Mouse (Mus musculus) hindbrain, embryonic 11.5 days (tissue): Measurements from ENCODE around the gene Tnfrsf23. TPM values are rescaled to one million over a fixed set of nuclear protein-coding genes. Genes with fewer than 3 reads are reported as not detected.

ENCODE experiments used
- ATAC-seq: fragments of 200-750 bp; cut with Nextera tagmentation; 2 replicates; pipeline ENCODE4 v1.8.0; 2017; ENCODE audit warnings: mild to moderate bottlenecking, moderate TSS enrichment, moderate library complexity; ENCODE audit not compliant: low FRiP score
- DNase-seq: peaks from one replicate; pipeline ENCODE4 v3.0.0-alpha.2; 2015; ENCODE audit warnings: low spot score
- H3K27ac ChIP-seq: fragments of 300-500 bp; sonication (generic); 2 replicates; pipeline ENCODE4 v1.5.1; 2014; ENCODE audit warnings: mild to moderate bottlenecking, low read depth, low read length
- H3K27me3 ChIP-seq: fragments of 300-500 bp; sonication (generic); 2 replicates; pipeline ENCODE4 v1.6.1; 2014; ENCODE audit warnings: mild to moderate bottlenecking, low read length, moderate library complexity, mixed read lengths; ENCODE audit not compliant: control insufficient read depth, insufficient read depth
- H3K36me3 ChIP-seq: fragments of 300-500 bp; sonication (generic); 2 replicates; pipeline ENCODE4 v1.6.1; 2014; ENCODE audit warnings: mild to moderate bottlenecking, low read length, moderate library complexity, mixed read lengths; ENCODE audit not compliant: control insufficient read depth, insufficient read depth
- H3K4me1 ChIP-seq: fragments of 300-500 bp; sonication (generic); replicated peaks from 2 replicates; pipeline ENCODE4 v1.6.1; 2014; ENCODE audit warnings: low read length, mixed read lengths; ENCODE audit not compliant: control insufficient read depth, insufficient read depth
- H3K4me2 ChIP-seq: fragments of 300-500 bp; sonication (generic); replicated peaks from 2 replicates; pipeline ENCODE4 v1.6.1; 2014; ENCODE audit warnings: mild to moderate bottlenecking, low read depth, low read length
- H3K4me3 ChIP-seq: fragments of 300-500 bp; sonication (generic); 2 replicates; pipeline ENCODE4 v1.5.1; 2014; ENCODE audit warnings: low read depth, low read length
- H3K9ac ChIP-seq: fragments of 300-500 bp; sonication (generic); 2 replicates; pipeline ENCODE4 v1.6.1; 2014; ENCODE audit warnings: low read depth, low read length
- H3K9me3 ChIP-seq: fragments of 300-500 bp; sonication (generic); 2 replicates; pipeline ENCODE4 v1.6.1; 2016; ENCODE audit warnings: low read length; ENCODE audit not compliant: control insufficient read depth
- WGBS: fragments of 180-500 bp; shearing (Covaris S2); extraction: QIAGEN DNeasy Blood & Tissue Kit; methylation state at CpG from one replicate; pipeline ENCODE4 v1.1.7; 2014; 5-methylcytosine and 5-hydroxymethylcytosine counted together
- polyA plus RNA-seq: library from polyadenylated mRNA; unstranded; fragments of >200 nt; fragmentation: Nextera tagmentation; extraction: Ambion mirVana; gene quantifications from 2 replicates; pipeline ENCODE4 v1.2.1, GENCODE M21; 2014

Gene Tnfrsf23
- polyA plus RNA-seq, 1 experiment from 2014 or later, result 0.40 TPM

DNA sequence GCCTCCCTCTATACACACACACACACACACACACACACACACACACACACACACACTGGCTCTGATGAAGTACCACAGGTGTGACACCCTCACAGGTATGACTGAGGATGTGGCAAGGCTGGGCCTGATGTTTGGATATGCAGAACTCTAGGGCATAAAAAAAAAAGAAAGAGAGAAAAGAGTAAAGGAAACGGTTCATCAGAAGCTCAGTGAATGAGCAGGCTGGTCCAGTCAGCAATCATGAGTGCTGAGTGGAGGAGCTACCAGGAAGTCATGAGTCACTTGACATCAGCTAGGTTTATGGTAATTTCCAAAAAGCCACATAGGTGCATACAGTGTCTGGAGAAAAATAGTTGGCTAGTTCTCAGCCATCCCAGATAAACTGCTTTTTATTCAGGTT is 56.2 kb downstream of the Tnfrsf23 start:
- H3K27me3 ChIP-seq, result no peaks in the 10 kb centered on the region
- no peak overlapping the region for H3K4me2 ChIP-seq
- H3K27ac ChIP-seq, result no peak overlapping the region
- ATAC-seq (no peak), DNase-seq (no peak)
- H3K36me3 ChIP-seq, result no peaks in the 10 kb centered on the region
- no peaks in the 10 kb centered on the region for H3K4me1 ChIP-seq
- H3K9ac ChIP-seq, result no peak overlapping the region
- no peak overlapping the region for H3K4me3 ChIP-seq
- no peaks in the 10 kb centered on the region for H3K9me3 ChIP-seq
- 64% methylated on average over 1 of the region's 1 CpGs for WGBS

- H3K27me3 ChIP-seq, result no peaks in the 10 kb centered on the region
- DNase-seq, result no peak
- 91% methylated on average over 1 of the region's 1 CpGs for WGBS
- H3K9me3 ChIP-seq, result no peaks in the 10 kb centered on the region
- H3K9ac ChIP-seq, result no peak within 1 kb of the TSS
- no peak within 1 kb of the TSS for H3K4me2 ChIP-seq
- no peak within 1 kb of the TSS for H3K4me3 ChIP-seq
- H3K4me1 ChIP-seq, result no peaks in the 10 kb centered on the region
- ATAC-seq, result no peak
- H3K36me3 ChIP-seq, result no peaks in the 10 kb centered on the region
- H3K27ac ChIP-seq, result no peak within 1 kb of the TSS
Observed at GRCm38 (mm10) chr7:143628540-143628939, 57.1 kb downstream of the Tnfrsf23 start, which contains the start of gene Tnfrsf26. Tnfrsf26 (minus strand) TSS chr7:143628722.

DNA sequence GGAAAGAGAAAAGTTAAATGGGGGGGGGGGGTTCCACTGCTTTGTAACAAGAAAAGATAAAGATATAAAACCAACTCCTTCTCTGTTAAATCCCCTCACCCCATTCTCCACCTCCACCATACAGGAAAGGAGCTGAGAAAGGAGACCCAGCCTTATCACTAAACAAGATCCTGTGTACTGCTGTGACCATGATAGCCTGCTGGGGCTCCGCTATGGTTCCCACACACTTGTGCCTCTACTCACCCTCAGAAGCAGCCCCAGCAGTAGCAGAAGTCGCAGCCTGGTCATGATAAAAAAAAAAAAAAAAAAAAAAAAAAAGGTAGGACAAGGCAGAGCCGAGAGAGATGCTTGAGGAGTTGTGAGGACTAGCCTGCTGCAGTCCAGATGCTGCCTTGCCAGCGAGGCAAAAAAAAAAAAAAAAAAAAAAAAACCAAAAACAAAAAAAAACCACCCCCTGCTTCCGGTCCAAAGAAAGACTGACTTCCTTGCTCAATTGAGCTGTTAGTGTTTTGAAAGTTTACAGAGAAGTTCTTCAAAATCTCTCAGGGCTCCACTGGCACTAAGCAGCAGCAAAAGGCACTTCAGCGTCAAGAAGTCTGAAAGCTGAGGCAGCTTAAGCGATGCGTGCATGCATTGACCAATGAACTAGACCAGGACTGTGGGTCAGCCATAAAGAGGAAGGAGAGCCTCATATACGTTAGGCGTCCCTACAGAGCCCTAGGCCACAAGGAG is 58.0 kb downstream of the Tnfrsf23 start:
- no peaks in the 10 kb centered on the region for H3K4me1 ChIP-seq
- H3K9me3 ChIP-seq, result no peaks in the 10 kb centered on the region
- H3K36me3 ChIP-seq, result no peaks in the 10 kb centered on the region
- H3K27me3 ChIP-seq, result no peaks in the 10 kb centered on the region
- ATAC-seq (no peak), DNase-seq (no peak)
- H3K4me3 ChIP-seq, result no peak overlapping the region
- no peak overlapping the region for H3K9ac ChIP-seq
- no peak overlapping the region for H3K4me2 ChIP-seq
- no peak overlapping the region for H3K27ac ChIP-seq
- 55% methylated on average over 10 of the region's 10 CpGs for WGBS

DNA sequence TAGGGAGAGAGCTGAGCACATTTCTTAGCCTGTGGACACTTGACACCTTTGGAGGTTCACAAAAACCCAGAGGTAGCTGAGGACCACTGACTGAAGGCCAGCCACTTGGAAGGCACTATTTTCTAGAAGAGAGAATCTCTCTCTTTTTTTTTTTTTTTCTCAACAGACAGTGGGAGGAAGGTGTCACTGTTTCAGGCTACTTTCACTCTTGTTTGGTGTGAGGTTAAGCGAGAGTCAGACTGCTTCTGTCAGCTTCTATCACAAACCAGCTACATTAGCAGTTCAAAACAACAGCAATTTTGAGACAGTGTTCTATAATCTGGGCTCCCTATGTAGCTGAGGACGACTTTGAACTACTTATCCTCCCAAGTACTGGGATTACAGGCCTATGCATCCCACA is 59.5 kb downstream of the Tnfrsf23 start:
- Histone ChIP-seq H3K4me1 (no peaks in the 10 kb centered on the region), H3K9ac (no peak overlapping the region), H3K4me3 (no peak overlapping the region), H3K9me3 (no peaks in the 10 kb centered on the region), H3K36me3 (no peaks in the 10 kb centered on the region), H3K27ac (no peak overlapping the region), H3K27me3 (no peaks in the 10 kb centered on the region), H3K4me2 (no peak overlapping the region)
- no peak for ATAC-seq
- 77% methylated on average over 2 of the region's 2 CpGs for WGBS
- no peak for DNase-seq

DNA sequence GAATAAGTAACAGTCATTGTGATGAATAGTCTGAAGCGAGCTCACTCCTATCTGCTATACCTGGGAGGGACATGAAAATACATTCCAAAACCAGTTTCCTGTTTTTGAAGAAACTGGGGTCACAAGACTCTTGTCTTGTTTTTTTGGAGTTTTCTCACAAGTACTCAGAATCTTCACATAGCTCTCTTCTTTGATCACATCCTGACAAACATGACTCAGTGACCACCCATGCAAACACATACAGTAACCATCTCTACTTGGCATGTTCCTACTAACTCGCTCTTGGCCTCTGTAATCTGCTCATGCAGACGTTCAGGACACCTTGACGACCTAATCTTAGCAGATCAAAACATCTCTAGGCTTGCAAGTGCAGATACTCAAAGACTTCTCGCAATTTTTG is 60.5 kb downstream of the Tnfrsf23 start:
- no peak for ATAC-seq
- Histone ChIP-seq H3K4me3 (no peak overlapping the region), H3K27ac (no peak overlapping the region), H3K36me3 (no peaks in the 10 kb centered on the region), H3K9ac (no peak overlapping the region), H3K4me2 (no peak overlapping the region), H3K9me3 (no peaks in the 10 kb centered on the region), H3K27me3 (no peaks in the 10 kb centered on the region), H3K4me1 (no peaks in the 10 kb centered on the region)
- DNase-seq, result no peak
- 85% methylated on average over 5 of the region's 5 CpGs for WGBS

DNA sequence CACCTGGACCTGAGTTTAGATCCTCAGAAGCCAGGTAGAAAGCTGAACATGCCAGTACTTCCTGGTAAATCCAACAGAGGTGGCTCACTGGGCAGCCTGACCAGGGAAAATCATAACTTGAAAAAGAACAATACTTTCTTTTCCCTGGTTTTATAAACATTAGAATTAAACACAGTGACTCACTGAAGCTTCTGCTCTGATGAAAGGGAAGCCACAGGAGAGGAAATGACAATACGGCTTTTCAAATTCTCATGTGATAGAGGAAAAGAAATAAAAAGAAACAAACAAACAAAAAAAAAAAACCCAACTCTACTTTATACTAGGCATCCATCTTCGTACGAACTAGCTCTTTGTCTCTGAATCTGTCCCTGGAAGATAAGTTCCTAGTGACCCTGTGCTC is 61.1 kb downstream of the Tnfrsf23 start:
- Histone ChIP-seq H3K27me3 (no peaks in the 10 kb centered on the region), H3K4me3 (no peak overlapping the region), H3K4me2 (no peak overlapping the region), H3K36me3 (no peaks in the 10 kb centered on the region), H3K27ac (no peak overlapping the region), H3K9ac (no peak overlapping the region), H3K9me3 (no peaks in the 10 kb centered on the region), H3K4me1 (no peaks in the 10 kb centered on the region)
- WGBS, result 84% methylated on average over 3 of the region's 3 CpGs
- no peak for ATAC-seq
- DNase-seq, result no peak

- no peak for ATAC-seq
Observed at GRCm38 (mm10) chr7:143620951-143621350, 64.7 kb downstream of the Tnfrsf23 start.

More at GRCm38 (mm10) chr7:143620951-143621350, 64.7 kb downstream of the Tnfrsf23 start:
- H3K9me3 ChIP-seq, result no peaks in the 10 kb centered on the region
- H3K27ac ChIP-seq, result no peak overlapping the region
- no peak overlapping the region for H3K9ac ChIP-seq
- no peaks in the 10 kb centered on the region for H3K4me1 ChIP-seq
- H3K4me3 ChIP-seq, result no peak overlapping the region
- H3K36me3 ChIP-seq, result no peaks in the 10 kb centered on the region
- H3K4me2 ChIP-seq, result no peak overlapping the region
- no peak for DNase-seq
- WGBS, result 86% methylated on average over 1 of the region's 1 CpGs
- H3K27me3 ChIP-seq, result no peaks in the 10 kb centered on the region

Other genes with a start within 250 kb of the Tnfrsf23 start
- gene Cdkn1c, start 224.8 kb downstream of the Tnfrsf23 start, polyA plus RNA-seq, result 942 and 1,091 TPM in 2 replicates
- gene Slc22a18, start 212.1 kb downstream of the Tnfrsf23 start, polyA plus RNA-seq, result 0.14 and 0.71 TPM in 2 replicates
- gene Phlda2, start 182.7 kb downstream of the Tnfrsf23 start, polyA plus RNA-seq, result 1.3 and 2.1 TPM in 2 replicates
- 175 and 187 TPM in 2 replicates for gene Nap1l4, start 136.8 kb downstream of the Tnfrsf23 start, polyA plus RNA-seq
- gene Cars, start 85.8 kb downstream of the Tnfrsf23 start, polyA plus RNA-seq, result 69.7 and 73.1 TPM in 2 replicates
- 0.25 and 0.35 TPM in 2 replicates for gene Tnfrsf26, start 57.1 kb downstream of the Tnfrsf23 start, polyA plus RNA-seq
- gene Tnfrsf22, start 36.2 kb downstream of the Tnfrsf23 start, polyA plus RNA-seq, result 9.2 and 9.5 TPM in 2 replicates
- gene Osbpl5, start 71.1 kb upstream of the Tnfrsf23 start, polyA plus RNA-seq, result 13.7 and 14.6 TPM in 2 replicates
- not detected in 2 replicates for gene Mrgprg, start 81.1 kb upstream of the Tnfrsf23 start, polyA plus RNA-seq
- 3.0 and 3.2 TPM in 2 replicates for gene Mrgpre, start 98.6 kb upstream of the Tnfrsf23 start, polyA plus RNA-seq
- 6.0 and 8.8 TPM in 2 replicates for gene Nadsyn1, start 137.0 kb upstream of the Tnfrsf23 start, polyA plus RNA-seq
- gene Dhcr7, start 137.3 kb upstream of the Tnfrsf23 start, polyA plus RNA-seq, result 85.7 and 88.4 TPM in 2 replicates
- not detected in 2 replicates for gene Gm498, start 181.0 kb upstream of the Tnfrsf23 start, polyA plus RNA-seq